Mouse (Mus musculus) ES-E14 (cell line): Measurements from ENCODE around the gene Slc3a2.

ENCODE experiments used
- CHD2 ChIP-seq: IDR thresholded peaks from 2 replicates; pipeline ENCODE4 v1.6.1; 2014; ENCODE audit warnings: mild to moderate bottlenecking, low read depth, low read length, inconsistent platforms
- ZC3H11A ChIP-seq: IDR thresholded peaks from 2 replicates; pipeline ENCODE4 v1.6.1; 2012; ENCODE audit warnings: low read depth, mild to moderate bottlenecking, inconsistent platforms, low read length, borderline replicate concordance

DNA sequence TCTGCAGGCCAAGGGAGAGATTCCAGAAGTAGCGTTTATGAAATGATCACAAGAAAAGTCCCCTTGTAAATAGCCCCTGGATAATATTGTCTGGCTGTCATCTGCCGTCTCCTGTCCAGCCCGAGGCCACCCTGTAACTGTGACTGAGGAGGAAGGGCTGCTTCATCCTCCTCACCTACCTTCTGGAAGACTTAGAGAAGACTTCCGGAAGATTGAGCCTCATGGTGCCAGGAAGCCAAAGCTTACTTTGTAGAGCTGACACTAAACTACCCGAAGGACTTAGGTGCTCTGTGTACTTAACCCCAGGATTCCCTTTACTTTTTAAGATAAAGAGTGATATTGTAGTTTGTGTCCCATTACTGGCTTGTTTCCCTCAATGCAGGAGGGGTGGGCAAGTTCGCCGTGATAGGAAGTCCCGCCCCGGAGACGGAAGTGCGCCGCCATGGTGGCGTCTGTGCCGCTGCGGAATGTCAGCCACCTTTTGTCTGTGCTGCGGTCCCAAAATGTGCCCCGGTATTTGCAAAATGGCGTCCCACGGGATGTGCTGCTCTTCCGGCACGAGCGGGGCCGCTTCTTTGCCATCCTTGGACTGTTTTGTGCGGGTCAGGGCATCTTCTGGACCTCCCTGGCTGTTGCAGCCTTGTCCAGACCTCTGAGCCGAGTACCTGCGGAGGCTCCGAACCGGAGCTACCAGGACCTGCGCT is 47.5 kb upstream of the Slc3a2 start, which contains the start of gene Tmem223:
- no peak for TF ChIP-seq ZC3H11A
- no peak; the same call in 1 of the 2 replicates for TF ChIP-seq CHD2
